Comparison of ENCODE assay signal across 11 mouse cellular contexts in the genomic region with DNA sequence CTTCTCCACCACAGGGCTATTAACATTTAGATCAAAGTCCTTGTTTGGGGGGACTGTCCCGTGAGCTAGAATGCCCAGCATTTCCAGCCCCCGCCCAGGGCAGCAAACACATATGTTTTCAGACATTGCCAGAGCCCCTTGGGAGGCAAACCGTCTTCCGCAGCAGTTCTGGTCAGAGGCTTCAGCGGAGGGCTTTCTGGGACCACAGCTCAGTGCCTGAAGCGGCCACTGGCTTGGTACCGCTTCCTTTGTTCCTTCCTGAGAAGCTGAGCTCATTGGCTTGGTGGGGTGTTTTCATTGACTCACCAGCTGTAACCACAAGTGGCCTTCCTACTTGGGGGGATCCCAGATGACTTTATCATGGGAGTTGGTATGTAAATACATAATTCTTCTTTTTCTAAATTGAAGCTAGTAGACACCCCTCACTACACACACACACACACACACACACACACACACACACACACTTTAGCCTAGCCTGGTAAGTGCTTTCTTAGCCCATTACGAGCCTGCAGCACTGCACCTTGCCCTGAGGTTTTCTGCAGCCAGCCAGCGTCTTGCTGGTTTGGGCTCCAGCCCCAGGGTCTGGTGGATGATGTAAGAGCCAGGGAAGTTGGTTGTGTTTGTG. TPM values are rescaled to one million over a fixed set of nuclear protein-coding genes. Genes with fewer than 3 reads are reported as not detected.
DNase-seq lines count a peak whose midpoint lies in the region; ATAC-seq lines count a peak whose summit lies in the region.
"Had no signal": no experiment of that assay in that cellular context is flagged by ENCODE, and none has a peak within 500 bp of the region (broad histone marks: within the 10 kb centered on the region; RNA-seq: fewer than 3 reads in every experiment).

No protein-coding gene starts in this region.

- H3K27ac ChIP-seq in midbrain, embryonic 10.5 days (replicated peaks), result peak overlapping the region; percentile 60; the same call in 1 of the 2 replicates
- no peak overlapping the region for H3K27ac ChIP-seq in midbrain, embryonic 16.5 days (ENCODE audit: low read length)
- H3K27ac ChIP-seq in intestine, embryonic 15.5 days, result peak overlapping the region; percentile 48; the same call in 1 of the 2 replicates
- peak overlapping the region; percentile 44; the same call in 1 of the 2 replicates for H3K27ac ChIP-seq in stomach, embryonic 14.5 days (ENCODE audit: low read length)
- H3K27ac ChIP-seq: hindbrain, embryonic 15.5 days had no signal

- H3K9ac ChIP-seq in midbrain, embryonic 16.5 days (ENCODE audit: low read depth, low read length), result no peak overlapping the region
- 0 out of 2 replicates have a peak overlapping the region, but pooled peaks have one; percentile 10 for H3K9ac ChIP-seq in intestine, embryonic 15.5 days
- no peak overlapping the region for H3K9ac ChIP-seq in stomach, embryonic 14.5 days (replicated peaks; ENCODE audit: low read depth, low read length)
- H3K9ac ChIP-seq: hindbrain, embryonic 15.5 days had no signal

- DNase-seq in embryo, embryonic 11 days, result peak; percentile 27
- no peak for DNase-seq in embryo, embryonic 10 days (ENCODE audit: low spot score)
- no peak for DNase-seq in midbrain, embryonic 10.5 days (ENCODE audit: low spot score)
- no peak for DNase-seq in right cerebral cortex, adult 2 months (ENCODE audit: low spot score in 2 of 2)
- no peak for DNase-seq in adrenal gland, postnatal 36 days
- DNase-seq: gastrocnemius, postnatal 14 days; right cerebral cortex, postnatal 25 days had no signal

- ATAC-seq in midbrain, embryonic 16.5 days, result no peak
- peak; percentile 17; the same call in 1 of the 2 replicates for ATAC-seq in intestine, embryonic 15.5 days
- ATAC-seq in stomach, embryonic 14.5 days (ENCODE audit: insufficient number of reproducible peaks, insufficient read depth, low FRiP score, low read depth), result no peak

- H3K4me3 ChIP-seq in midbrain, embryonic 10.5 days, result no peak overlapping the region
- H3K4me3 ChIP-seq in midbrain, embryonic 16.5 days (ENCODE audit: low read depth, low read length), result no peak overlapping the region
- no peak overlapping the region for H3K4me3 ChIP-seq in intestine, embryonic 15.5 days (replicated peaks)
- H3K4me3 ChIP-seq in stomach, embryonic 14.5 days (ENCODE audit: low read depth, low read length), result no peak overlapping the region
- H3K4me3 ChIP-seq: hindbrain, embryonic 15.5 days had no signal

- peaks cover 14% of the 10 kb centered on the region for H3K27me3 ChIP-seq in midbrain, embryonic 10.5 days (ENCODE audit: low read depth, poor library complexity, severe bottlenecking)
- no peaks in the 10 kb centered on the region for H3K27me3 ChIP-seq in midbrain, embryonic 16.5 days (ENCODE audit: control insufficient read depth, insufficient read depth, low read depth, low read length)
- H3K27me3 ChIP-seq in intestine, embryonic 15.5 days (replicated peaks), result no peaks in the 10 kb centered on the region
- no peaks in the 10 kb centered on the region for H3K27me3 ChIP-seq in stomach, embryonic 14.5 days (ENCODE audit: control insufficient read depth, insufficient read depth, low read length)
- H3K27me3 ChIP-seq: hindbrain, embryonic 15.5 days had no signal

- H3K36me3 ChIP-seq in midbrain, embryonic 10.5 days, result no peaks in the 10 kb centered on the region
- no peaks in the 10 kb centered on the region for H3K36me3 ChIP-seq in midbrain, embryonic 16.5 days (ENCODE audit: control insufficient read depth, insufficient read depth, low read length)
- no peaks in the 10 kb centered on the region for H3K36me3 ChIP-seq in intestine, embryonic 15.5 days
- H3K36me3 ChIP-seq in stomach, embryonic 14.5 days (ENCODE audit: control insufficient read depth, insufficient read depth, low read length), result no peaks in the 10 kb centered on the region
- H3K36me3 ChIP-seq: hindbrain, embryonic 15.5 days had no signal

- H3K9me3 ChIP-seq in midbrain, embryonic 10.5 days (replicated peaks), result no peaks in the 10 kb centered on the region
- H3K9me3 ChIP-seq in midbrain, embryonic 16.5 days (replicated peaks; ENCODE audit: control insufficient read depth, low read length, poor library complexity, severe bottlenecking), result no peaks in the 10 kb centered on the region
- no peaks in the 10 kb centered on the region for H3K9me3 ChIP-seq in intestine, embryonic 15.5 days
- H3K9me3 ChIP-seq in stomach, embryonic 14.5 days (ENCODE audit: control insufficient read depth, low read depth, low read length), result no peaks in the 10 kb centered on the region
- H3K9me3 ChIP-seq: hindbrain, embryonic 15.5 days had no signal

- H3K4me2 ChIP-seq in midbrain, embryonic 16.5 days (ENCODE audit: low read length), result no peak overlapping the region
- H3K4me2 ChIP-seq in intestine, embryonic 15.5 days (replicated peaks), result peak overlapping the region; percentile 30; the same call in 1 of the 2 replicates
- no peak overlapping the region for H3K4me2 ChIP-seq in stomach, embryonic 14.5 days (replicated peaks; ENCODE audit: low read depth, low read length)
- H3K4me2 ChIP-seq: hindbrain, embryonic 15.5 days had no signal

- whole genome bisulfite sequencing in midbrain, embryonic 10.5 days, result 59% methylated on average over 9 of the region's 9 CpGs
- WGBS in midbrain, embryonic 16.5 days, result 51% methylated on average over 9 of the region's 9 CpGs
- 65% methylated on average over 9 of the region's 9 CpGs for WGBS in intestine, embryonic 15.5 days
- 63% methylated on average over 9 of the region's 9 CpGs for WGBS in stomach, embryonic 14.5 days

- H3K4me1 ChIP-seq in midbrain, embryonic 10.5 days, result peaks cover 6% of the 10 kb centered on the region; the same call in 1 of the 2 replicates
- H3K4me1 ChIP-seq in midbrain, embryonic 16.5 days (ENCODE audit: control insufficient read depth, insufficient read depth, low read length), result no peaks in the 10 kb centered on the region
- H3K4me1 ChIP-seq in intestine, embryonic 15.5 days (replicated peaks), result peaks cover 24% of the 10 kb centered on the region
- H3K4me1 ChIP-seq in stomach, embryonic 14.5 days (ENCODE audit: control insufficient read depth, insufficient read depth, low read length), result peaks cover 18% of the 10 kb centered on the region
- H3K4me1 ChIP-seq: hindbrain, embryonic 15.5 days had no signal

RNA-seq across cellular contexts. Expression of a gene that starts 27.2 kb away (rescaled TPM):
- polyA plus RNA-seq in midbrain, embryonic 10.5 days (2016; fragmentation: Nextera tagmentation; extraction: Ambion mirVana), result 0.60 and 0.62 TPM in 2 replicates
- polyA plus RNA-seq in midbrain, embryonic 16.5 days (2015; fragmentation: Nextera tagmentation; extraction: Ambion mirVana), result 0.26 and 0.34 TPM in 2 replicates
- 1.3 and 1.5 TPM in 2 replicates for polyA plus RNA-seq in intestine, embryonic 15.5 days (2015; fragmentation: Nextera tagmentation; extraction: Ambion mirVana)
- polyA plus RNA-seq in stomach, embryonic 14.5 days (2014; fragmentation: Nextera tagmentation; extraction: Ambion mirVana), result 0.39 and 0.86 TPM in 2 replicates
- total RNA-seq in adrenal gland, postnatal 36 days (2021), result 1 to 10 TPM in 1 of 2 experiments, under 1 TPM in 1; 0.99 to 1.9 TPM

RNA-seq across cellular contexts. Expression of a gene that starts 51.1 kb away (rescaled TPM):
- 3.7 and 4.0 TPM in 2 replicates for polyA plus RNA-seq in midbrain, embryonic 10.5 days (2016; fragmentation: Nextera tagmentation; extraction: Ambion mirVana)
- polyA plus RNA-seq in midbrain, embryonic 16.5 days (2015; fragmentation: Nextera tagmentation; extraction: Ambion mirVana), result 2.5 and 3.1 TPM in 2 replicates
- 22.2 and 24.0 TPM in 2 replicates for polyA plus RNA-seq in intestine, embryonic 15.5 days (2015; fragmentation: Nextera tagmentation; extraction: Ambion mirVana)
- 8.8 and 10.2 TPM in 2 replicates for polyA plus RNA-seq in stomach, embryonic 14.5 days (2014; fragmentation: Nextera tagmentation; extraction: Ambion mirVana)
- total RNA-seq in adrenal gland, postnatal 36 days (2021), result 100 to 1,000 TPM; 152 to 160 TPM

RNA-seq across cellular contexts. Expression of a gene that starts 59.1 kb away (rescaled TPM):
- 1.3 and 1.8 TPM in 2 replicates for polyA plus RNA-seq in midbrain, embryonic 10.5 days (2016; fragmentation: Nextera tagmentation; extraction: Ambion mirVana)
- 2.1 and 2.9 TPM in 2 replicates for polyA plus RNA-seq in midbrain, embryonic 16.5 days (2015; fragmentation: Nextera tagmentation; extraction: Ambion mirVana)
- polyA plus RNA-seq in intestine, embryonic 15.5 days (2015; fragmentation: Nextera tagmentation; extraction: Ambion mirVana), result 2.2 TPM in 2 replicates
- polyA plus RNA-seq in stomach, embryonic 14.5 days (2014; fragmentation: Nextera tagmentation; extraction: Ambion mirVana), result 1.1 TPM in 2 replicates
- 1 to 10 TPM; 3.7 to 8.5 TPM for total RNA-seq in adrenal gland, postnatal 36 days (2021)
